7 mouse cellular contexts compared by ENCODE assay signal in the genomic region with DNA sequence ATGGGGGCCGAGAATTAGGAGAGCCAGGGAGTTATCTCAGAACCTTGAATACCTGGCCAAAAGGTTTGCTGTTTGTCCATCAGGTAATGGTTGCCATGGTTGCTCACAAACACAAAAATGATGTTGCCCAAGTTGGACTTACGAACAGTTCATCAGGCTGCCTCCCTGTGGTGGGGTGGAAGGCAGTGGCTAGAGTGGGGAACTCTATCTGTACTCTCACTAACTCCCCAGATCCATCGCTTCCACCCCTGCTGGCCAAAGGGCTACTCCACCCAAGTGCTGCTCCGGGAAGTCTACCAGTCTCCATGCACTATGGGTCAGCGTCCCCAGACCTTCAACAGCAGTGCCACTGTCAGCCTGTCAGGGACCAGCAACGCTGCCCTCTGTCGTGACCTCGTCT. TPM values are rescaled to one million over a fixed set of nuclear protein-coding genes. Genes with fewer than 3 reads are reported as not detected.
DNase-seq lines count a peak whose midpoint lies in the region; ATAC-seq and TF ChIP-seq lines count a peak whose summit lies in the region.

A gene (plus strand): TSS at position 301 of the 400 bp plus-strand sequence.

- TF ChIP-seq POLR2A in ES-Bruce4 (IDR thresholded peaks at IDR 0.05; ENCODE audit: insufficient read depth, low read length) = no peak

- no peaks in the 10 kb centered on the region for H3K27me3 ChIP-seq in ES-Bruce4 (ENCODE audit: control insufficient read depth, insufficient read depth, low read length, poor library complexity, severe bottlenecking)
- H3K27me3 ChIP-seq in hindbrain, postnatal 0 days (ENCODE audit: insufficient read depth, low read length) = peaks cover 23% of the 10 kb centered on the region
- H3K27me3 ChIP-seq in neural tube, embryonic 13.5 days = peaks cover 74% of the 10 kb centered on the region

- H3K4me3 ChIP-seq in ES-Bruce4 (ENCODE audit: low read depth, low read length) = no peak within 1 kb of the TSS
- no peak within 1 kb of the TSS; the same call in 1 of the 2 replicates for H3K4me3 ChIP-seq in hindbrain, postnatal 0 days (ENCODE audit: low read length)
- H3K4me3 ChIP-seq in neural tube, embryonic 13.5 days = no peak within 1 kb of the TSS

- no peak for TF ChIP-seq EP300 in ES-Bruce4 (IDR thresholded peaks at IDR 0.05; ENCODE audit: insufficient read depth, low read depth, low read length)

- 70% methylated on average over 8 of the region's 8 CpGs for WGBS in hindbrain, postnatal 0 days
- 61% methylated on average over 8 of the region's 8 CpGs for WGBS in neural tube, embryonic 13.5 days

- H3K9me3 ChIP-seq in ES-Bruce4 (replicated peaks; ENCODE audit: control insufficient read depth, insufficient read depth, low read length, poor library complexity, severe bottlenecking) = no peaks in the 10 kb centered on the region
- H3K9me3 ChIP-seq in hindbrain, postnatal 0 days (ENCODE audit: low read length) = no peaks in the 10 kb centered on the region
- H3K9me3 ChIP-seq in neural tube, embryonic 13.5 days = no peaks in the 10 kb centered on the region

- peak within 1 kb of the TSS; percentile 58 for H3K4me2 ChIP-seq in hindbrain, postnatal 0 days (ENCODE audit: low read depth, low read length)
- peak within 1 kb of the TSS; percentile 48 for H3K4me2 ChIP-seq in neural tube, embryonic 13.5 days

- ATAC-seq in hindbrain, postnatal 0 days = no peak
- no peak for ATAC-seq in neural tube, embryonic 13.5 days (ENCODE audit: low read depth)
- no peak for ATAC-seq in erythroid progenitor cell, adult 5-6 weeks (replicated peaks; ENCODE audit: low FRiP score, poor library complexity, severe bottlenecking)

- no peak within 1 kb of the TSS for H3K9ac ChIP-seq in ES-Bruce4 (ENCODE audit: low read depth, poor library complexity, severe bottlenecking)
- H3K9ac ChIP-seq in hindbrain, postnatal 0 days (replicated peaks; ENCODE audit: low read length) = no peak within 1 kb of the TSS
- 0 out of 2 replicates have a peak within 1 kb of the TSS, but pooled peaks have one; percentile 60 for H3K9ac ChIP-seq in neural tube, embryonic 13.5 days

- H3K4me1 ChIP-seq in ES-Bruce4 (ENCODE audit: control insufficient read depth, insufficient read depth, low read length) = peaks cover 3% of the 10 kb centered on the region
- peaks cover 27% of the 10 kb centered on the region; the same call in 1 of the 2 replicates for H3K4me1 ChIP-seq in hindbrain, postnatal 0 days (ENCODE audit: insufficient read depth, low read length)
- H3K4me1 ChIP-seq in neural tube, embryonic 13.5 days (replicated peaks) = peaks cover 41% of the 10 kb centered on the region

- no peak within 1 kb of the TSS for H3K27ac ChIP-seq in ES-Bruce4 (ENCODE audit: insufficient read depth, low read length)
- H3K27ac ChIP-seq in hindbrain, postnatal 0 days = no peak within 1 kb of the TSS
- no peak within 1 kb of the TSS for H3K27ac ChIP-seq in neural tube, embryonic 13.5 days (replicated peaks)

- no peaks in the 10 kb centered on the region for H3K36me3 ChIP-seq in ES-Bruce4 (ENCODE audit: control insufficient read depth, insufficient read depth, low read length, poor library complexity, severe bottlenecking)
- no peaks in the 10 kb centered on the region for H3K36me3 ChIP-seq in hindbrain, postnatal 0 days (ENCODE audit: insufficient read depth, low read length)
- H3K36me3 ChIP-seq in neural tube, embryonic 13.5 days = no peaks in the 10 kb centered on the region

- TF ChIP-seq CTCF in ES-Bruce4 (IDR thresholded peaks at IDR 0.05; ENCODE audit: low read depth, low read length) = no peak
- TF ChIP-seq CTCF in hindbrain, postnatal 0 days (IDR thresholded peaks at IDR 0.05; ENCODE audit: low read depth) = no peak

- DNase-seq in adrenal gland, adult 2 months = no peak
- DNase-seq in gastrocnemius, postnatal 10 days = no peak
- no peak for DNase-seq in hindbrain, postnatal 0 days (ENCODE audit: low spot score)
- DNase-seq in urinary bladder, postnatal 36 days (ENCODE audit: low spot score in 2 of 2) = no peak

RNA-seq across cellular contexts. Expression of the gene that starts here (rescaled TPM):
- polyA plus RNA-seq in ES-Bruce4 (2011; ENCODE audit: insufficient read depth, insufficient read length, low read depth, missing spikeins) = 29.7 and 40.9 TPM in 2 replicates
- total RNA-seq in adrenal gland, adult 2 months (2021) = 100 to 1,000 TPM; 128 to 145 TPM
- 685 and 775 TPM in 2 replicates for polyA plus RNA-seq in adrenal gland, adult 2 months (2012; rRNA removed)
- 10 to 100 TPM; 25.2 to 37.3 TPM for total RNA-seq in gastrocnemius, postnatal 10 days (2021)
- total RNA-seq in hindbrain, postnatal 0 days (2014; rRNA removed) = 249 and 289 TPM in 2 replicates
- 416 and 422 TPM in 2 replicates for polyA plus RNA-seq in hindbrain, postnatal 0 days (2015; fragmentation: Nextera tagmentation; extraction: Ambion mirVana)
- 359 and 403 TPM in 2 replicates for polyA plus RNA-seq in neural tube, embryonic 13.5 days (2015; fragmentation: Nextera tagmentation; extraction: Ambion mirVana)
- not detected in 2 replicates for total RNA-seq in erythroid progenitor cell, adult 5-6 weeks (2015; ENCODE audit: low replicate concordance)
- not detected in 2 replicates for total RNA-seq in erythroid progenitor cell, adult 5-6 weeks (2017; ENCODE audit: low replicate concordance)

Comparison
In these comparisons a context has a peak if more than half of its experiments do, and no peak if none do; other contexts are left out.
1. RNA of the gene that starts here (total RNA-seq): 249 to 289 TPM in hindbrain, postnatal 0 days, 128 to 145 TPM in adrenal gland, adult 2 months and 25.2 to 37.3 TPM in gastrocnemius, postnatal 10 days; not detected in erythroid progenitor cell, adult 5-6 weeks; every median in the first group is over 10 times any median in the second.